Mouse (Mus musculus) kidney, adult 2 months (tissue): ENCODE measurements around the gene Rab15.

Experiments
- CTCF ChIP-seq: fragments of 200-500 bp; conservative IDR thresholded peaks from 2 replicates; pipeline ENCODE4 v1.5.1; 2011; ENCODE audit warnings: low read depth, mild to moderate bottlenecking, control low read depth, low read length, moderate library complexity, mixed read lengths; ENCODE audit not compliant: insufficient read depth, insufficient read length
- POLR2A ChIP-seq: fragments of 200-500 bp; IDR thresholded peaks from one replicate; pipeline ENCODE4 v1.6.1; 2011; ENCODE audit warnings: low read depth, low read length, control low read depth

- TF ChIP-seq CTCF, result no peak
- TF ChIP-seq POLR2A, result no peak
These were observed at the start of gene Rab15 for GRCm38 (mm10) chr12:76822651-76823041.
